Mouse (Mus musculus) liver, postnatal 0 days (tissue): ENCODE measurements around the gene Tex13a.

Experiments
- CTCF ChIP-seq: sonication (generic); IDR thresholded peaks from 2 replicates; pipeline ENCODE4 v1.5.1; 2016; ENCODE audit warnings: antibody characterized with exemption, low read depth
- EP300 ChIP-seq: IDR thresholded peaks from 2 replicates; pipeline ENCODE4 v1.6.1; 2016; ENCODE audit warnings: antibody characterized with exemption, low read depth, mild to moderate bottlenecking

- TF ChIP-seq CTCF (no peak), EP300 (no peak)
Measured at GRCm38 (mm10) chrX:138209480-138209879, at the start of gene Tex13a.
